Mouse (Mus musculus) spleen, adult 12 weeks (tissue): ENCODE measurements around the gene Hes1.
"Not testable (repeated sequence)": the region's sequence is repeated elsewhere in the genome, so short reads cannot be mapped to it uniquely, and the experiment has no call there.

ENCODE experiments used
- DNase-seq: peaks from one replicate; pipeline ENCODE4 v3.0.0; 2022; ENCODE audit warnings: low spot score

Hes1 gene

GRCm38 (mm10) chr16:30069950-30070770 lies 6.0 kb downstream of the Hes1 start:
- DNase-seq: peak; percentile 30

GRCm38 (mm10) chr16:30070771-30071191 lies 6.6 kb downstream of the Hes1 start:
- no peak for DNase-seq

- no peak for DNase-seq
Observed at GRCm38 (mm10) chr16:30073317-30073716, 9.1 kb downstream of the Hes1 start.

GRCm38 (mm10) chr16:30081498-30081897 lies 17.3 kb downstream of the Hes1 start:
- DNase-seq: no peak

GRCm38 (mm10) chr16:30081980-30082379 lies 17.8 kb downstream of the Hes1 start:
- no peak for DNase-seq

GRCm38 (mm10) chr16:30082965-30083364 lies 18.8 kb downstream of the Hes1 start:
- no peak for DNase-seq

GRCm38 (mm10) chr16:30083536-30083935 lies 19.4 kb downstream of the Hes1 start:
- no peak for DNase-seq

- DNase-seq: no peak
Observed at GRCm38 (mm10) chr16:30088646-30089045, 24.5 kb downstream of the Hes1 start.

GRCm38 (mm10) chr16:30090200-30090865 lies 26.1 kb downstream of the Hes1 start:
- no peak for DNase-seq

- DNase-seq: no peak
Observed at GRCm38 (mm10) chr16:30096050-30096449, 31.9 kb downstream of the Hes1 start.

- DNase-seq: no peak
Observed at GRCm38 (mm10) chr16:30096475-30096874, 32.3 kb downstream of the Hes1 start.

- no peak for DNase-seq
Observed at GRCm38 (mm10) chr16:30099124-30099523, 34.9 kb downstream of the Hes1 start.

- DNase-seq: no peak
Observed at GRCm38 (mm10) chr16:30102149-30102915, 38.1 kb downstream of the Hes1 start.

- no peak for DNase-seq
Observed at GRCm38 (mm10) chr16:30102982-30103381, 38.8 kb downstream of the Hes1 start.

- no peak for DNase-seq
Observed at GRCm38 (mm10) chr16:30103495-30103894, 39.3 kb downstream of the Hes1 start.

GRCm38 (mm10) chr16:30104363-30104762 lies 40.2 kb downstream of the Hes1 start:
- DNase-seq: no peak

GRCm38 (mm10) chr16:30105476-30105875 lies 41.3 kb downstream of the Hes1 start:
- DNase-seq: no peak

GRCm38 (mm10) chr16:30108167-30108566 lies 44.0 kb downstream of the Hes1 start:
- not testable (repeated sequence) for DNase-seq

- no peak for DNase-seq
Observed at GRCm38 (mm10) chr16:30110466-30110865, 46.3 kb downstream of the Hes1 start.

- no peak for DNase-seq
Observed at GRCm38 (mm10) chr16:30111069-30111468, 46.9 kb downstream of the Hes1 start.

- no peak for DNase-seq
Observed at GRCm38 (mm10) chr16:30111566-30111965, 47.4 kb downstream of the Hes1 start.

- no peak for DNase-seq
Observed at GRCm38 (mm10) chr16:30113170-30113569, 49.0 kb downstream of the Hes1 start.

GRCm38 (mm10) chr16:30113800-30114199 lies 49.6 kb downstream of the Hes1 start:
- DNase-seq: no peak
